Mouse (Mus musculus) heart, postnatal 10 days (tissue): Measurements from ENCODE around the gene Gm11034. TPM values are rescaled to one million over a fixed set of nuclear protein-coding genes. Genes with fewer than 3 reads are reported as not detected.

ENCODE experiments used
- DNase-seq, 2 experiments: peaks; one replicate each; pipeline ENCODE4 v3.0.0; 2021
- intact Hi-C: fragments of 180-260 bp; cut with DNase I; formaldehyde crosslinking; loops from one replicate; pipeline ENCODE4 v1.15.1; 2025
- total RNA-seq, 2 experiments: library from RNA; stranded (reverse); gene quantifications; 2 replicates each; pipeline ENCODE4 v1.2.3; 2021

The Gm11034 gene
- total RNA-seq, 2 experiments from 2014 or later = not detected

DNA sequence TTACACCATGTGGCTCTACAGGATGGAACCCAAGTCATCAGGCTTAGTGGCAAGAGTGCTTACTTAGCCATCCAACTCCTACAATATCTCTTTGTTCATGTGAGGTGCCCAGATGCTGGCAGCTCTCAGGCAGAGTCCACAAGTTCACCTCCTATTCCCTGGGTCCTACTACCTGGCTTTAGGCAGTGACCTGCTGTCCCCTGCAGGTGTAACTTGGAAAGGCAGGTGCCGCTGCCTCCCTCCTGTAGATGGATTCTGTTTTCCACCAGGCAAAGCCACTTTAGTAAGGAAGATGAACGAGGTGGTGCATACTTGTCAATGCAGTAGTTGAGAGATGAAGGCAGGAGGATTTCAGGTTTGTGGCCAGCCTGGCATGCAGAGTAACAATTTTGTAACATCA, 1.6 kb upstream of the Gm11034 start:
- intact Hi-C loops = loop anchor here (5.0 kb wide), 1 partner anchor 38 kb away; no protein-coding TSS in a partner anchor

DNA sequence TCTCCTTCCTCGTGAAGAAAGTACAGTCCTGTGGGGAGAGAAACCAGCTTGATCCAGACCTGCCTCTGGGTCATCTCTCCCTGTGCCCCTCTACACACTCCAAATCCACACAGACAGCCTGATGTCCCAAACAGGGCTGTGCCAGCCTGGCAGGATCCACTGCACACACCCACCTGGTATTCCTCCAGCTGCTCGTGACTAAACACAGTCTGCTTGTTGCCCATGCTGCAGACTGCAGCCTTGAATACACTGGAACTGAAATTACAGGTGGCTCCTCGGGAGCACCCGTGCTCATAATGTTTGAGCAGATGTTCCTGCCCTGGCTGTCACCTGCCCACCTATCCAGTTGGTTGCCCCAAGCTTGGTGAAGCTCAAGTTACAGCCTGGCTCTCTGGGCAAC, 685 bp downstream of the Gm11034 start, which contains the start of gene Cib3:
Gene Cib3, minus strand, starts transcription at position 87 of the 400 bp plus-strand sequence.
- intact Hi-C loops = no loop called here
- no peak for DNase-seq

More for the DNA sequence above, 1.6 kb upstream of the Gm11034 start:
- peak in 1 of 2 experiments; percentile 10 for DNase-seq

DNA sequence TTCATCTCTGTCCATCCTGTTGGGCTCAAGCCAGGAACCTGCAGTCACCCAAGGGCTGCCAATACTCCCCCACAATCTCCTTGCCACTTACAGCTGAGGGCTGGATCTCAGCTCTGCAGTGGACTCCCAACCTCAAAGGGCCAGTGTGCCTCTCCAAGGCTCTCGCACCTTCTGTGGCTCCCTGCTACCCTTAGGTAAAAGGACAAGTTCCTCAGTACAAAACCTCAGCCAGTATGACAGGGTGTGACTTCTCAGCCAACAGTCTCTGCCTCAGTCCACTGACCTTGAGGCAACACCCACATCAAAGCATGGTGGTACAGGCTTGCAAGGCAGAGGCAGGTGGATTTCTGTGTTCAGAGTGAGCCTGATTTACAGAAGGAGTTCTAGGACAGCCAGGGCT, 1.6 kb downstream of the Gm11034 start:
- no peak for DNase-seq
- intact Hi-C loops = no loop called here

DNA sequence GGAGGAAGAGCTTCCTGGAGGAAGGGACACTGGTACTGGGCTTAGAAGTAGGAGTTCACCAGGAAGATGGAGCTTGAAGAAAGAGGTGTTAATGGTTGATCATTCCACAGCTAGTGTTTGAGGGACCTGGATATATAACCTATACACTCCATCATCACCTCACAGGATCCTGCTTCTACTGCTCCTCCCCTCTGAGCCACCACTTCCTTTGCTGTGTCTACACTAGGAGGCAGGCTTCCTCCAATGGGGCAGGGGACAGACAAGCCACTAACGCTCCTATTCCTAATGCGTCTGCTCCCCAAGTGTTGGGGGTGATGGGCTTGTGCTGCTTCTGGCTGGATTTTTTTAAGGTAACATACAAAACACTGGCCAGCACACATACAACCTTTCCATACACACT, 2.7 kb downstream of the Gm11034 start:
- intact Hi-C loops = no loop called here
- DNase-seq = no peak

DNA sequence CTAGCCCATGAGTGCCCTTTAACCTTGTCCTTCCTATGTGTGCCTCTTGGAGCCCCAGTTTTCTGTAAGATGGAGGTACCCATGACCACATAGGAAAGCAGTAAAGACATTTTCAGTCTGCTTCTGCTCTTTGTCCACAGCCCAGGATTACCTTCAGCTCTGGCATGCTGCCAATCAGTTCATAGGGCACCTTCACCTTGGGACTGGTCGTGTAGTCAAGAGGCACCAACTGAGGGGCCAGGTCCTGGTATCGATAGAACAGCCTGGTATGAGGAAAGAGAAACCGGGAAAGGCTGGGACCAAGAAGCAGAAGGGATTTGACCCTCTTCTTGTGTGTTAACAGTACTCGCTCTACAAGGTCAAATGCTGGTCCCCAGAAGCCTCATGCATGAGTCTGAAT, 3.2 kb downstream of the Gm11034 start:
- DNase-seq = no peak
- intact Hi-C loops = no loop called here

DNA sequence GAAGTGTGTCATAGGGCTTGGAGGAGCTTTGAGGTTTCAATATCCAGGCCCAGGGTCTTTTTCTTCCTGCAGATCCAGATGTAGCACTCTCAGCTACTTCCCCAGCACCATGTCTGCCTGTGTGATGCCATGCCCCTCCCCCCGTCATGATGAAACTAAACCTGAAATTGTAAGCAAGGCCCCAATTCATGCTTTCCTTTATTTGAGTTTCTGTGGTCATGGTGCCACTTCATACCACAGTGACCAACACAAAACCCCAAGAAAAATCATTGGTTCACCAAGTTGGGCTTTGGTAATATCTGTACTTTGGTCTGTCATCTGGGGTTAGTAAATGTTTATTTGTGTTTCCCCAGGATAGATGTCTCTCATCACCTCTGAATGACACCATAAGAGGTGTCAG, 4.9 kb downstream of the Gm11034 start:
- intact Hi-C loops = no loop called here
- no peak for DNase-seq

DNA sequence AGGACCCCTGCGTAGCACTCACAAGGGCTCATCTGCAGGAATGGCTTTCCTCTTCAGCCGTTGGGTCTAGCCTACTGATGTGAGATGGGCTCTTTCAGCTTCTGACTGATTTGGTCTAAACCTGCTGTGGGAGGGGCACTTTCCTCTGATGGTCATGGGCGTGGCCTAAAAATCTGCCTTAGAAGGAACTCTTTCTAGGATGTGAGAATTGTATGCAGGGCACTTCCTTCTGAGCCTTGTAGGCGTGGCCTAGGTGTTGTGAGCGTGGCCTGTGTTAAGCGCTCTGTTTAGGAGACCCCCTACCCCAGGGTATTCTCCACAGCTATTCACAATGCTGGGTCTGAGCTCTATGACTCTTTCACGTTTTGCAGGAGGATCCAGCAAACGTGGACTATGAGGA, 15.4 kb downstream of the Gm11034 start:
- intact Hi-C loops = no loop called here

DNA sequence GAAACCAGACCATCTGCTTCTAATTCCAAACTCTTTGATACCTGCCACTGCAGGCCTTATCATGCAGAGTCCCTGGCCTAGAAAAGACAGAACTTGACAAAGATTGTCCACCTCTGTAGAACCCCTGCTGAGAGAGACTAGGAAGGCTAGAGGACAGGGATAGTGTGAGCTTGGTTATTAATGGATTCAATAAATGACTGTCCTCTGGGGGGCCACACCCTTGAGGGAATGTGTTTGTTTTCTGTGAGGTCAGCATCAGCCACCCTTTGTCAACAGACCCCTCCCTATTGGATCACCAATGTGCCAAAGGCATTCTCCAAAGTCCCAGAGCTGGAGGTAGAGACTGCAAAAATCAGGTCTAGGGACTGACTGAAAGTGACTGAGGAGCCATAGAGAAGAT, 21.4 kb downstream of the Gm11034 start:
- DNase-seq = no peak
- intact Hi-C loops = no loop called here

More for the DNA sequence above, 15.4 kb downstream of the Gm11034 start:
- no peak for DNase-seq

DNA sequence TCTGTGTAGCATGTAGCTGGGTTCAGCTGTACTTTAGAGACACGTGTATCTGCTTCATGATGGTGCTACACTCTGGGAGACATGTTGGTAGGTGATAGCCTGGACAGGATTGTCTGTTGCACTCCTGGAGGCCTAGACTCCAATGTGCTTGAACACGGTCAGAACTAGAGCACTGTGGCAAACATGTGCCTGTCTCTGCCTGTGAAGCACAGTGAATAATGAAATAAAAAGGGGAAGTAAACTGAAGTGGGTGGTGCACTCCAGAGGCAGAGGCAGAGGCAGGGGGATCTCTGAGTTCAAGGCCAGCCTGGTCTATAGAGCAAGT, 23.3 kb downstream of the Gm11034 start:
- intact Hi-C loops = no loop called here
- no peak for DNase-seq

DNA sequence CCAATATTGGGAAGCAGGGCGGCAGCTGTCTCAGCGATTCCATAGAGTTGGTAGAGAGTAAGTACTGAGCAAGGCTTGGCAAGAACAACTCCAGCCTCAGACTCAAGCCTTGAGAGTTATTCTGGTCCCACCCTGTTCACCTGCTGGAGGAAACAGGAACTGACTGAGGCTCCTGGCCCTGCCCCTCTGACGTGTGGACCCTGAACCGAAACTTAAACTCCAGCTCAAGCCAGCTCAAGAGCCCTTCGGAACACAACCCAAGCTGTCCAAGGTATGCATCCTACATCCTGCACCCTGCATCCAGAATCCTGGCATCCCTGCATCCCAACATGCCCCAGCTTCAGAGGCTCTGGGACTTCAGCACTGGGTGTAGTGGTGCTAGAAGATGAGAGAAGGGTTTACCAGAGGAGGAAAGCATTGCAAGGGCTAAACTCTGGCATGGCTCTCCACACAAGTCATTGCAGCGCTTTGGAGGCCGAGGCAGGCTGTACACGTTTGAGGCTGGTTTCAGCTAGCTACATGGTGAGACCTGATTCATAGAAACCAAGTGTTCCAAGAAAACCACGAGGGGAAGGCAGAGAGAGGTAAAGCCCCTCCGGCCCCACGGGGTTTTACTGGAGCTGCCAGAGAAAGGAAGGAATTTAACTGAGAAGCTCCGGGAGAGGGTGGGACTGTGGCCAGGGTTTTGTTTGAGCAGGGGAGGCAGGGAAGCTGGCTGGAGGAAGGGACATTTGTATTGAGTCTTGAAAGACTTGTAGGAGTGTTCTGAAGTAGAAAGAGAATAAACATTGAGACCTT, 23.8 kb downstream of the Gm11034 start, which contains the start of gene Hsh2d:
Gene Hsh2d, plus strand, starts transcription at position 222 of the 798 bp plus-strand sequence.
- DNase-seq = no peak
- intact Hi-C loops = no loop called here

DNA sequence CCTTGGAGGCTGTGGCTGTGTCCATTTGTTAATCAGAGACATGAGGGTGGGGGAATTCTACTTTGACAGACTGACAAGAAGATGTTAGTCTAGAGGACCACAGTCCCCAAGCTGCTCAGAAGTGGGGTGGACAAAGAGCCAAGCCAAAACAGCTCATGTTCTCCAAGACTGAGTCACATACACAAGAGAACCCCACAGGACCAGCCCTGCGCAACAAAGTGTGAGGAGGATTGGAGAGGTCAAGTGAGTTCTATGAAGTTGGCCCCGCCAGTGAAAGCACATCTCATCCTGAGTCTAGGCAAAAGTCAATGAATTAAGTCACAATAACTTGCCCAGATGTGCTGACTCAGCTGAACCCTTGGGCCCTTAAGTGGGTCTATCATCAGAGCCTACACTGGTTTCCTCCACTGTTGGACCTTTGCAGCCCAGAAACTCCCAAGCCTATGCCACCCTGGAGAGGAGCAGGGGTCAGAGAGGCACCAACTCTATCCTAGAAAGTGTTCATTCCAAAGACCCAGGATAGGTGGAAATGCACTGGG, 25.6 kb downstream of the Gm11034 start:
- intact Hi-C loops = no loop called here
- DNase-seq = peak in 1 of 2 experiments; percentile 9

DNA sequence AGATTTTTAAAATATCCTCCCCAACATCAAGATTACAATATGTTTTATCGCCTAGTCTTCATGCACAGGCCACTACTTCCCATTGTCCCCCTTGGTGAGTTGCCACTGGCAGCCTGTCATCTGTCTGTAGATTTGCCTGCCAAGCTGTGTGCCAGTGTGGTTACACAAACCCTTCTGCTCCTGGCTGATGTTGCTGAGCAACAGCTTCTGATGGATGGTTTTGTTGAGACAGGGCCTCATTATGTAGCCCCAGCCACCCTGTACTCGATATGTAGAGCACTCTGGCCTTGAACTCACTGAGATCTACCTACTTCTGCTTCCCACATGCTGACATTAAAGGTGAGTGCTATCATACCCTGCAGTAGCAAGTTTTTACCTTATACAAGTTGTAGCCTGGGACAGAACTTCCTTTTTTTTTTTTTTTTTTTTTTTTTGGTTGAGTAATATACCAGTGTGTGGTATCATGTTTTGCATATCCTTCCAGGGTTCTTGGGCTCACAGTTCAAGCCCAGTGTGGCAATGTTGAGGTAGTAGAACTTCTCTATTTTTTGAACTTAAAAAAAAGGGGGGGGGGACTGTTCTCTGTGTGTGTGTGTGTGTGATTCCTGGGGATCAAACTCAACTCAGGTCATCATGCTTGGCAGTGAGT, 29.8 kb downstream of the Gm11034 start:
- intact Hi-C loops = no loop called here
- DNase-seq = no peak

DNA sequence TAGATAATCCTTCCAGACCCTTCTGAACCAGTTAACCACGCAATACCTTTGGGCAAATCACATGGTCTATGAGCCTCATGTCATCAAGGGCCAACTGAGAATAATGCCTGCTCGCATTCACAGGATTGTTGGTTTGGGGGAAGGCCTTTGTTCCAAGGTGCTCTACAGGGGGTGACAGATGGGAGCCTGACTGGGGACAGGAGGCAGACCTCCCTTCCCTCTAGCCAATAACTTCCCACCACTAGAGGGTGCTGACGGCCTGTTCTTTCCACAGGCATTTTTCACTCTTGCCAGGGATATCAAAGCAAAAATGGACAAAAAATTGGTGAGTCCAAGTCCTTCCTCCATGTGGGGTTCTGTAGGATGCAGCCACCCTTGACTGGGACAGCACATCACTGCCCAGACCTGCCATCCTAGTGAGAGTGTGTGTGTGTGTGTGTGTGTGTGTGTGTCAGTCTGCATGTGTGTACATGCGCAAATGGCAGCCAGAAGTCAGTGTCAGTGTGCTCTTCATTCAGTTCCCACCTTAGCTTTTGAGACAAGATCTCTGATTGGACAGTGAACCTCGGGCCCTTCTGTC, 36.0 kb downstream of the Gm11034 start:
- DNase-seq = peak; percentile 83 to 92
- intact Hi-C loops = loop anchor here (1.0 to 5.0 kb wide), 5 partner anchors 40 to 300 kb away; partner anchors contain the start of genes Ap1m1, Cherp and Fam32a

DNA sequence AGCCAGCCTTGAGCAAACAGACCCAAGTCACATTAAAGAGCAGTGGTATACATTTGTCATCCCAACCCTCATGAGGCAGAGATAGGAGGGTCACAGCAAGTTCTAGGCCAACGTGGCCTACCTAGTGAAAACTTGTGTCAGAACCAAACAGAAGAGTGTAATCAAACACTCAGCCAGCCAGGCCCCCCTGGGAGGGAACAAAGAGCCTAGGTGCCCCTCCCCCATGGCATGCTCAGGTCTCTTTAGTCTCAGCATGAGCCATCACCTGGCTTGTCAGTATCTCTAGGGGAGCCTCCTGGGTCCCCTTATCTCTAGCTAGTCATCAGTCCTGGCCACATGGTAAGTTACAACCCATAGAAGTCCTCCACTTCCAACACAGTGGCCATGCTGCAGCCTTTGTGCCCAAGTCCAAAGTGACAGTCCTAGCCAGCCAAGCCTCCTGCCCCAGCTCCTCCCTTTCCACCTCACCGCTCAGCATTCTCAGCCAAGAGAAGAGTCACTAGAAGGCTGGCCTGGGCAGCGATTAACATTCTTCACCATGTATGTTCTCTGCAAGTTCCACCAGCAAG, 43.7 kb downstream of the Gm11034 start:
- intact Hi-C loops = no loop called here
- DNase-seq = no peak

DNA sequence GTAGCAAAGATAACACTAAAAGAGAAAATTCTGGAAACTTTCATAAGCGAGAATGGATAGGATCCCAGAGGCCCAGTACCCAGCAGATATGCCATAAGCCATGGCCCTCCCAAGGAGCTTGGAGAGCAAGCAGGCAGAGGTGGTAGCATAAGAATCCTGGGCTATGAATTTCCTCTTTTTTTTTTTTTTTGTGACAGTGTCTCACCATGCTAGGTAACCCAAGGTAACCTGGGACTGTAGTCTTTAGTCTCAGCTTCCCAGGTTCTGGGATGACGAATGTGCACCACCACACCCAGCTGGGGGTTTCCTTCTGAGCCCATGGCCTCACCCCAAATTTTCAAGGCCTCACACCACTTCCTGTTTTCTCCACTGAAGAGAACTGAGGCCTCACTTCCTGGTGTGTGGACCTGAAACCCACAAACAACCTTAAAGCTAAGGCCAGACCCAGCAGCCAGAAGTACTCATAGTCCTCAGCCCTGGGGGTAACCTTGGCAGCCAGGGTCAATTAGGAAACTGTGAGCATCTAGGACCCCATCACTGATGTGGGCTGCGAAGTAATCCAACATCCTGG, 44.3 kb downstream of the Gm11034 start:
- intact Hi-C loops = no loop called here
- no peak for DNase-seq

Other genes starting within 250 kb of the Gm11034 start
- 1 to 10 TPM in 1 of 2 experiments, under 1 TPM in 1; 0.30 to 1.3 TPM for gene Cyp4f18, start 204.0 kb downstream of the Gm11034 start, total RNA-seq
- gene Olfr372, start 172.4 kb downstream of the Gm11034 start, total RNA-seq = not detected
- not detected for gene Olfr373, start 130.5 kb downstream of the Gm11034 start, total RNA-seq
- gene Olfr374, start 106.6 kb downstream of the Gm11034 start, total RNA-seq = not detected
- gene Tpm4, start 78.7 kb downstream of the Gm11034 start, total RNA-seq = 100 to 1,000 TPM; 229 to 241 TPM
- gene Rab8a, start 52.4 kb downstream of the Gm11034 start, total RNA-seq = 10 to 100 TPM; 38.3 to 42.8 TPM
- not detected for gene Hsh2d, start 24.0 kb downstream of the Gm11034 start, total RNA-seq
- gene Cib3, start 799 bp downstream of the Gm11034 start, total RNA-seq = not detected
- 10 to 100 TPM; 24.9 to 27.5 TPM for gene Fam32a, start 6.1 kb upstream of the Gm11034 start, total RNA-seq
- 10 to 100 TPM; 62.3 to 66.6 TPM for gene Ap1m1, start 26.4 kb upstream of the Gm11034 start, total RNA-seq
- gene Gm10282, start 91.6 kb upstream of the Gm11034 start, total RNA-seq = 10 to 100 TPM; 15.9 to 19.4 TPM
- 10 to 100 TPM; 69.7 to 82.8 TPM for gene Klf2, start 105.4 kb upstream of the Gm11034 start, total RNA-seq
- 10 to 100 TPM; 49.9 to 52.4 TPM for gene Eps15l1, start 207.8 kb upstream of the Gm11034 start, total RNA-seq
- 1 to 10 TPM; 4.3 to 4.7 TPM for gene Calr3, start 230.2 kb upstream of the Gm11034 start, total RNA-seq
- gene 1700030K09Rik, start 230.2 kb upstream of the Gm11034 start, total RNA-seq = 1 to 10 TPM; 4.6 to 5.4 TPM